Mouse (Mus musculus): ENCODE results near the gene Atg9a. TPM values are rescaled to one million over a fixed set of nuclear protein-coding genes. Genes with fewer than 3 reads are reported as not detected.
"Not testable (repeated sequence)": the region's sequence is repeated elsewhere in the genome, so short reads cannot be mapped to it uniquely, and the experiment has no call there.

Atg9a gene
- polyA plus RNA-seq (2012; rRNA removed) = 101 and 107 TPM in 2 replicates

- DNase-seq (ENCODE audit: extremely low spot score in 1 of 2, low spot score in 1 of 2) = peak; percentile 97 to 98
Observed at GRCm38 (mm10) chr1:75191622-75192402, at the start of gene Atg9a, which contains the start of gene Ankzf1. TSS of gene Atg9a (minus strand) at chr1:75192196. TSS of gene Ankzf1 (plus strand) at chr1:75192151.

DNA sequence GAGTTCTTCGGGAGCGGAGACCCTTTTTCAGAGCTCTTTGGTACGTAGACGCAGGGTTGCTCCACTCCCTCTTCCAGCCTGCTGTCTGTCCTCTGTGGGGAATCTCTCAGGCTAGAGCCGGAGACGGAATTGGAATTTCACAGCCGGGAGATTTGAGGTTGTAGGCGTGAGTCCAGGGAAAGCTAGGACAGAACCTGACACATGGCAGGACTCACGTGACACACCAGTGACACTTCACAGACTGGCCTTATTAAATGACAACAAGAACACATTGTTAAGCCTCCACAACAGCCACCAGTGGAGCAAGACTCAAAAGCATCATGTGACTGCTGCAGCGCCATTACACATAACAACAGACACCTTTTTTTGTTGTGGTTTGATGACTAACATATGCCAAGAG, 47.6 kb upstream of the Atg9a start:
- DNase-seq (ENCODE audit: extremely low spot score in 1 of 2, low spot score in 1 of 2) = peak in 1 of 2 experiments; percentile 57

GRCm38 (mm10) chr1:75236117-75237050, 44.4 kb upstream of the Atg9a start, which contains the start of gene Dnajb2:
TSS of gene Dnajb2 (plus strand) at chr1:75236406.
- DNase-seq (ENCODE audit: extremely low spot score in 1 of 2, low spot score in 1 of 2) = peak; percentile 75 to 87

DNA sequence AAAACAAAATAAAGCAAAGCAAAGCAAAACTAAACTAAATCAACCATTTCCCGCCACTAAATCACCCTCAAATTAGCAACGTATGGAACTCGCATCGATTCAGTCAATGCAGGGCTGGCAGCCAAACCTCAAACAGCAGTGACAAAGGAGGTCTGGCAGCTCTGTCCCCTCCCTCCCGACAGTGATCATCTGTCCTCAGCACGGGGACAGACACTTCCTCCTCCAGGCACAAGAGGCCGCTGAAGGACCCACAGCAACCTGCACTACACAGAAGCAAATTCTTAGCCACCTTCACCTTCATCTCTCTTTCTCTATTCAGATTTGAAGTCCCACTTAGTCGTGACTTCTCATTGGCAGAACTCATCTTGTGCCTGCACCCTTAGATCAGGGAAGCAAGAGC, 42.6 kb upstream of the Atg9a start:
- DNase-seq (ENCODE audit: extremely low spot score in 1 of 2, low spot score in 1 of 2) = peak; percentile 64 to 81

DNA sequence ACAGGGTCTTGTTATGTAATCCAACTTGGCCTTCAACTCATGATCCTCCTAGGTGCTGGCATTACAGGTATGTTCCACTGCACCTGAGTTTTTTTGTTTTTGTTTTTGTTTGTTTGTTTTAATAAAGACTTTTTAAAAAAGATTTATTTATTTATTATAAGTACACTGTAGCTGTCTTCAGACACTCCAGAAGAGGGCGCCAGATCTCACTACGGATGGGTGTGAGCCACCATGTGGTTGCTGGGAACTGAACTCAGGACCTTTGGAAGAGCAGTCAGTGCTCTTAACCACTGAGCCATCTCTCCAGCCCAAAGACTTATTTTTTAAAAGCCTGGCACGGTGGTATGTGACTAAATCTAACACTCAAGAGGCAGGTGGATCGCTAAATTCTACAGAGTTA, 40.5 kb upstream of the Atg9a start:
- not testable (repeated sequence) for DNase-seq (ENCODE audit: extremely low spot score in 1 of 2, low spot score in 1 of 2)

DNA sequence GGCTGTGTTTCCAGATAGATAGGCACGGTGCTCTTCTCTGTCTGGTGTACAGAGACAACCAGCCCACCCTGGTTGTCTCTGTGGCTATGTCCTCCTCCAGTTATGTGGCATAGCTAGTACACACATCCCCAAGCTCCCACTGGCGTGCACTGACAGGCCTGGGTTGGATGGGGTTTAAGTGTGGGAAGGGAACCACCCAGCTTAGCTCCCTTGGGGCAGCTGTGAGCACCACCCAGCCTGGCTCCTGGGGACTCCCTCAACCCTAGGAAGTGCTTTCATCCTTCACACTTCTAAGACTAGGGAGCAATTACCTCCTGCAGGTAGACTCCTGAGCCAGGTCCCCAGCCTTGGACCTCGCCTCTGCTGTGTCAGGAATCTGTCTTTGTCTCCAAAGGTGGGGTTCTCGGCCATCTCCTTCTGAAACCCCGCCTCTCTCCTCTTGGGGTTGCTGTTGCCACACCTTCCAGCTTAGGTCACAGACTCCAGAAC, 39.7 kb upstream of the Atg9a start, which contains the start of gene A630095N17Rik:
A630095N17Rik (minus strand) TSS at position 439 of the 489 bp plus-strand sequence.
- DNase-seq (ENCODE audit: extremely low spot score in 1 of 2, low spot score in 1 of 2) = no peak

DNA sequence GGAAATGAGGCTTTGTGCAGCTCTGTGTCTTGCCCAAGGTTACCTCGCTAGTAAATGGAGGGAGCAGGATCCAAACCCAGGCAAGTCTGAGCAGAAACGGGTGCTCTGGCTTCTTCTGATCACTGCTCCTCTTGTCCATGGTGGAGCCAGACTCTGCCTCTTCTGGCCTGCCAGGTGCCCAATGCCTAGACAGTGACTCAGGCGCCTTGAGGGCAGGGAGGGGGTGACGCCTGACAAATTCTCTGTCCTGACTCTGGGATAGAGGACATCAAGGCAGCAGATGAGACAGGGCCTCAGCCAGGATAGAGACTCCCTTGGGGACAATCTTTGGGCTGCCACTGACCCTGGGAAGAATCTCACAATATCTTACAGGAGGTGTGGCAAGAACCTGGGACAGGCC, 39.2 kb upstream of the Atg9a start:
- DNase-seq (ENCODE audit: extremely low spot score in 1 of 2, low spot score in 1 of 2) = no peak

GRCm38 (mm10) chr1:75230335-75230994, 38.5 kb upstream of the Atg9a start:
- DNase-seq (ENCODE audit: extremely low spot score in 1 of 2, low spot score in 1 of 2) = no peak

DNA sequence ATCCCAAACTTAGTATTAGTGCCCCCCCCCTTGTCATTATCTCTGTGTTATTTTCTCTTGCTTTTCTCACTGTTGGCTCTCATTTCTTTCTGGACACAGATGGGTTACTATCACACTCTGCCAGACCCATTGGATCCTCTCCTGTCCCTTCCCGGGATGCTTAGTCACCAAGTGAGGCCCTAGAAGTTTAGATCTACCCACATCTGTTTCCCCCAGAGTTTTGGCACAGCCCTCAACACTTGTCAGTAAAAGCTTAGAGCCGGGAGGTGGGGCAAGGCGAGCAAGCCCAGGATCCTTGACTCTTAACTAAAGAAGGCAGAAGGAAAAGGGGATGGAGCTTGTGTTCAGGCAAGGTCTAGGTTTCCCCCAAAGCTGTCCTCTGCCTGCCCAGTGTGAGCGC, 37.2 kb upstream of the Atg9a start:
- no peak for DNase-seq (ENCODE audit: extremely low spot score in 1 of 2, low spot score in 1 of 2)

DNA sequence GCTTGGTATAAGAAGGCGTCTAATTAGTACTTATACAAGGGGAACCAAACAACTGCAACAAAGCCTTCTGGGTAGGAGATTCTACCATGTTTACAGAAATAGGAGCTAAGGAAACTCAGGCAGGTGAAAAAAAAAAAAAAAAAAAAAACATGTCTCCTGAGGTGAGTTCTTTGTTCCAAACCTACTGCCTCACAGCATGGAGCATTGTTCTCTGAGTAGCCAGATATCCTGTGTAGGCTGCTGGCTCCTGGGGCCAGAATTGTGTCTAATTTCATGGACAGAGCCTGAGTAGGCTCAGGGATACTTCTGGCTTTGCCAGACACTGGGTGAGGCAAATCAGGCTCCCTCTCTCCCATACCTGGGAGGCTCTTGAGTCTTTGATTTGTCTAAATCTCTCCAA, 35.7 kb upstream of the Atg9a start:
- no peak for DNase-seq (ENCODE audit: extremely low spot score in 1 of 2, low spot score in 1 of 2)

GRCm38 (mm10) chr1:75226138-75226537, 34.1 kb upstream of the Atg9a start:
- DNase-seq (ENCODE audit: extremely low spot score in 1 of 2, low spot score in 1 of 2) = no peak

DNA sequence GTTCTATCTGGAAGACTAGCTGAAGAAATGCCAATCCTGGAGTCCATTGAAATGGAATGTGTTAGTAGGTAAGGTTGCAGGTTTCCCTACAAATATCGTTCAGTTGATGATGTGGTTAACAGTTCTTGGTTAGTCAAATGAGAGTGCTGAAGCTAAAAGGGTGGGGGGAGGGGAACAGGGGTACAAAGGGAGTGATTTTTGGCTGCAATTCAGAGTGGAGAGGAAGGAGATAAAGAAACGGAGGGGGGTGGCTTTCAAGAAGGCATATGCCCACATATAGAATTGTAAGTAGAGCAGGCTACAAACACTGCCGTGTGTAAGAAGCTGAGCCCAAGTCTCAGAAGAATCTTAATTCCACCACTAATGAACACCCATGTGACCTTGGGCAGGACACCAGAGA, 33.5 kb upstream of the Atg9a start:
- no peak for DNase-seq (ENCODE audit: extremely low spot score in 1 of 2, low spot score in 1 of 2)

DNA sequence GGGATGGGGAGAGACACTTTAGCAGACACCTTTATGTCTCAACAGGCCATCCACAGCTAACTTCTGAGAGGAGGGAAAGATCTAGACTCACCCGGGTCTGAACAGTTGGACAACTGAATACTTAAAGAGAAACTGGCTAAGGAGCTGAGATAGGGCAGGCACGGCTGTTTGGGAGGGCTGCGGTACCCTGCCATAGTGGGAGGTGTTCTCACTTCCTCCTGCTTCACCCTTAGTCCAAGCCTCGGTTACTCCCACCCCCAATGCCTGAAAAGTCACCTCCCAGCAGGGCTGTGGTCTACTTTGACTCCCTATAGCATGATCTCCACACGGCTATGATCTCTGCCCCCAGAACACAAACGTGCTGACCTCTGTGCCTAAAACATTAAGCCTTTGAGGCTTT, 31.5 kb upstream of the Atg9a start:
- DNase-seq (ENCODE audit: extremely low spot score in 1 of 2, low spot score in 1 of 2) = no peak

- no peak for DNase-seq (ENCODE audit: extremely low spot score in 1 of 2, low spot score in 1 of 2)
Observed at GRCm38 (mm10) chr1:75222926-75223325, 30.9 kb upstream of the Atg9a start.

GRCm38 (mm10) chr1:75221538-75221937, 29.5 kb upstream of the Atg9a start:
- no peak for DNase-seq (ENCODE audit: extremely low spot score in 1 of 2, low spot score in 1 of 2)

GRCm38 (mm10) chr1:75219531-75219930, 27.5 kb upstream of the Atg9a start, which contains the start of gene Tuba4a:
TSS of gene Tuba4a (minus strand) at chr1:75219865.
- no peak for DNase-seq (ENCODE audit: extremely low spot score in 1 of 2, low spot score in 1 of 2)

DNA sequence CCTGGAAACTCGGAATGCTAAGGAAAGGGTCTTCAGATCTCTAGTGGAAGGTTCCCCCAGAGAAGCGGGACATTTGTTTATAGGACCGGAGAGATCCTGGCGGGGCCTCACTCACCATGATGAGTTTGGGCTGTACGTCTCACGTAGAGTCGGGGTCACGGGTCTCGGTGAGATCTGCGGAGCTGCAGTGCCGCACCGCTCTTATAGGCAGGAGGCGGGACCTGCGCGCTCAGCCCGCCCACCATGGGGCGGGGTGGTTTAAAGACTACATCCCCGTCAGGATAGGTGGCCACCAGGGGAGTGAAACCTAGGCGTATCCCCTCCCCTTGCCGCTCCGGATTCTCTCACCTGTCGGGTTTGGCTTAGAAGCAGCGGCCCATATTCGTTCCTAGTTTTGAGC, 27.1 kb upstream of the Atg9a start:
- peak; percentile 89 to 95 for DNase-seq (ENCODE audit: extremely low spot score in 1 of 2, low spot score in 1 of 2)

- peak; percentile 48 to 77 for DNase-seq (ENCODE audit: extremely low spot score in 1 of 2, low spot score in 1 of 2)
Observed at GRCm38 (mm10) chr1:75218227-75219001, 26.4 kb upstream of the Atg9a start.

GRCm38 (mm10) chr1:75217893-75218226, 25.9 kb upstream of the Atg9a start:
- peak in 1 of 2 experiments; percentile 70 for DNase-seq (ENCODE audit: extremely low spot score in 1 of 2, low spot score in 1 of 2)
